Comparison of ENCODE assay signal across 31 mouse cellular contexts in the genomic region with DNA sequence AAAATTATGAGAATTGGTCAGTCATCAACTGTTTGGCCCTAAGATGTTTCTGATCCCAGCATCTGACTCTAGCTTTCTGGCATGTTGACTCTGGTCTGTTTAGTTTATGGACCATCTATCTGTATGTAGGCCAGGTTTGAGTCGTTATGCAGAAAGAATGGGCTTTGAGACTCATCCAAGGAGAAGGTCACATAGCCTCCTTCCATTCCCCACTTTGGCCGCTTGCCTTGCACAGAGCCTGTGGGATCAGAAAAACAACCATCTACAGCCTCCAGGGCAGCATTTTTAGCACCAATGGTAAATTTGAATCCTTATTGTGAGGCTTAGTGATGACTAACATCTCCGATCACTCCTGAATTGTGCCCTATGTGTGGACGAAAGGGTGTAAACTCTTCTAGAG.
DNase-seq lines count a peak whose midpoint lies in the region; ATAC-seq and TF ChIP-seq lines count a peak whose summit lies in the region.
"Had no signal": no experiment of that assay in that cellular context is flagged by ENCODE, and none has a peak within 500 bp of the region (broad histone marks: within the 10 kb centered on the region; RNA-seq: fewer than 3 reads in every experiment).

No protein-coding gene starts in this region.

- peak; percentile 21 for DNase-seq in gastrocnemius, adult 2 months
- DNase-seq in gastrocnemius, adult 8-10 months (ENCODE audit: low spot score in 2 of 2) = no peak
- peak; percentile 10 for DNase-seq in kidney, postnatal 14 days
- no peak for DNase-seq in kidney, adult 2 months
- DNase-seq in lung, postnatal 4 days = peak; percentile 6 to 27
- no peak for DNase-seq in lung, postnatal 0 days (ENCODE audit: low spot score)
- DNase-seq in gastrocnemius, postnatal 25 days = peak; percentile 10
- DNase-seq in layer of hippocampus, adult 18-20 months (ENCODE audit: low spot score in 2 of 2) = no peak
- DNase-seq: adrenal gland, postnatal 14 days; cerebellum, adult 11 months; cerebellum, adult 9-11 months; forebrain, postnatal 0 days; heart, postnatal 36 days; kidney, adult 11 months; right cerebral cortex, adult 18-20 months; spleen, adult 18-20 months; thymus, postnatal 14 days had no signal

- H3K4me3 ChIP-seq in gastrocnemius, adult 2 months = no peak overlapping the region
- no peak overlapping the region for H3K4me3 ChIP-seq in kidney, adult 2 months (ENCODE audit: insufficient read depth, low read depth, low read length)
- no peak overlapping the region for H3K4me3 ChIP-seq in lung, postnatal 0 days (ENCODE audit: low read depth, low read length)
- H3K4me3 ChIP-seq: embryonic facial prominence, embryonic 10.5 days; embryonic facial prominence, embryonic 15.5 days; forebrain, embryonic 12.5 days; heart, embryonic 15.5 days; hindbrain, embryonic 13.5 days; kidney, embryonic 15.5 days; layer of hippocampus, adult 2 months; left cerebral cortex, adult 2 months; limb, embryonic 12.5 days; liver, embryonic 15.5 days; megakaryocyte, embryonic 14.5 days; midbrain, embryonic 12.5 days; myocyte; neural tube, embryonic 12.5 days had no signal

- TF ChIP-seq EP300 in lung, postnatal 0 days (IDR thresholded peaks at IDR 0.05) = no peak

- TF ChIP-seq POLR2A in kidney, adult 2 months (IDR thresholded peaks at IDR 0.05; ENCODE audit: low read depth, low read length) = no peak

- H3K4me2 ChIP-seq in lung, postnatal 0 days (replicated peaks; ENCODE audit: low read depth, low read length) = no peak overlapping the region
- H3K4me2 ChIP-seq: embryonic facial prominence, embryonic 15.5 days; forebrain, embryonic 12.5 days; heart, embryonic 15.5 days; hindbrain, embryonic 13.5 days; kidney, embryonic 15.5 days; limb, embryonic 12.5 days; liver, embryonic 15.5 days; midbrain, embryonic 12.5 days; neural tube, embryonic 12.5 days had no signal

- no peaks in the 10 kb centered on the region for H3K4me1 ChIP-seq in kidney, adult 2 months (ENCODE audit: control insufficient read depth, insufficient read depth, low read length)
- no peaks in the 10 kb centered on the region for H3K4me1 ChIP-seq in lung, postnatal 0 days (ENCODE audit: insufficient read depth, low read depth, low read length)
- H3K4me1 ChIP-seq: embryonic facial prominence, embryonic 10.5 days; embryonic facial prominence, embryonic 15.5 days; heart, embryonic 15.5 days; kidney, embryonic 15.5 days; liver, embryonic 15.5 days; megakaryocyte, embryonic 14.5 days; neural tube, embryonic 12.5 days had no signal

- no peak for ATAC-seq in lung, postnatal 0 days
- ATAC-seq: forebrain, postnatal 0 days had no signal

- H3K27me3 ChIP-seq in kidney, adult 2 months (replicated peaks; ENCODE audit: control insufficient read depth, insufficient read depth, low read length) = no peaks in the 10 kb centered on the region
- no peaks in the 10 kb centered on the region for H3K27me3 ChIP-seq in lung, postnatal 0 days (replicated peaks; ENCODE audit: insufficient read depth, low read length)
- H3K27me3 ChIP-seq: embryonic facial prominence, embryonic 15.5 days; forebrain, embryonic 12.5 days; heart, embryonic 15.5 days; hindbrain, embryonic 13.5 days; kidney, embryonic 15.5 days; limb, embryonic 12.5 days; liver, embryonic 15.5 days; megakaryocyte, embryonic 14.5 days; midbrain, embryonic 12.5 days; neural tube, embryonic 12.5 days had no signal

- 82% methylated on average over 4 of the region's 4 CpGs for WGBS in kidney, adult 2 months
- WGBS in lung, postnatal 0 days = 83% methylated on average over 4 of the region's 4 CpGs

- no peak overlapping the region for H3K27ac ChIP-seq in gastrocnemius, adult 2 months
- no peak overlapping the region for H3K27ac ChIP-seq in kidney, adult 2 months (ENCODE audit: insufficient read depth, low read depth, low read length)
- H3K27ac ChIP-seq in lung, postnatal 0 days (ENCODE audit: low read length) = no peak overlapping the region
- H3K27ac ChIP-seq: embryonic facial prominence, embryonic 10.5 days; embryonic facial prominence, embryonic 15.5 days; forebrain, embryonic 12.5 days; heart, embryonic 15.5 days; hindbrain, embryonic 13.5 days; kidney, embryonic 15.5 days; layer of hippocampus, adult 2 months; left cerebral cortex, adult 2 months; limb, embryonic 12.5 days; liver, embryonic 15.5 days; midbrain, embryonic 12.5 days; neural tube, embryonic 12.5 days had no signal

- H3K36me3 ChIP-seq in kidney, adult 2 months (ENCODE audit: control insufficient read depth, insufficient read depth, low read length) = no peaks in the 10 kb centered on the region
- H3K36me3 ChIP-seq in lung, postnatal 0 days (ENCODE audit: insufficient read depth, low read length) = no peaks in the 10 kb centered on the region
- H3K36me3 ChIP-seq: embryonic facial prominence, embryonic 10.5 days; embryonic facial prominence, embryonic 15.5 days; forebrain, embryonic 12.5 days; heart, embryonic 15.5 days; hindbrain, embryonic 13.5 days; kidney, embryonic 15.5 days; limb, embryonic 12.5 days; liver, embryonic 15.5 days; midbrain, embryonic 12.5 days; neural tube, embryonic 12.5 days had no signal

- no peak overlapping the region for H3K9ac ChIP-seq in lung, postnatal 0 days (replicated peaks; ENCODE audit: low read depth)
- H3K9ac ChIP-seq: embryonic facial prominence, embryonic 15.5 days; forebrain, embryonic 12.5 days; forebrain, postnatal 0 days; heart, embryonic 15.5 days; hindbrain, embryonic 13.5 days; kidney, embryonic 15.5 days; limb, embryonic 12.5 days; liver, embryonic 15.5 days; midbrain, embryonic 12.5 days; neural tube, embryonic 12.5 days had no signal

- no peak for TF ChIP-seq CTCF in gastrocnemius, adult 2 months (IDR thresholded peaks at IDR 0.05)
- TF ChIP-seq CTCF in kidney, adult 2 months (conservative IDR thresholded peaks at IDR 0.05; ENCODE audit: insufficient read depth, insufficient read length, low read depth, low read length) = no peak
- no peak for TF ChIP-seq CTCF in lung, postnatal 0 days (IDR thresholded peaks at IDR 0.05)

- H3K9me3 ChIP-seq in lung, postnatal 0 days (ENCODE audit: low read length) = no peaks in the 10 kb centered on the region
- H3K9me3 ChIP-seq: embryonic facial prominence, embryonic 10.5 days; embryonic facial prominence, embryonic 15.5 days; forebrain, embryonic 12.5 days; heart, embryonic 15.5 days; hindbrain, embryonic 13.5 days; kidney, embryonic 15.5 days; limb, embryonic 12.5 days; liver, embryonic 15.5 days; midbrain, embryonic 12.5 days; neural tube, embryonic 12.5 days had no signal

- intact Hi-C loops in gastrocnemius, adult 2 months (cut with DNase I) = no loop called here

Comparison
In these comparisons a context has a peak if more than half of its experiments do, and no peak if none do; other contexts are left out.
1. DNase-seq: peak in gastrocnemius, adult 2 months (single experiment), kidney, postnatal 14 days (single experiment), lung, postnatal 4 days (2 of 2) and gastrocnemius, postnatal 25 days (single experiment); none in gastrocnemius, adult 8-10 months (0 of 2), kidney, adult 2 months (single experiment), lung, postnatal 0 days (single experiment) and layer of hippocampus, adult 18-20 months (0 of 2).